Mouse (Mus musculus) central nervous system, embryonic 11.5 days (tissue): ENCODE results near the gene Zfp160. TPM values are rescaled to one million over a fixed set of nuclear protein-coding genes. Genes with fewer than 3 reads are reported as not detected.

ENCODE experiments used
- polyA plus RNA-seq: library from polyadenylated mRNA; depleted of rRNA; stranded (reverse); fragments of >200 nt; gene quantifications from 2 replicates; pipeline ENCODE4 v1.2.3, GENCODE M21; 2012; rRNA removed

The Zfp160 gene
- polyA plus RNA-seq, result 18.8 and 30.2 TPM in 2 replicates

GRCm38 (mm10) chr17:21008382-21009331 lies at the start of gene Zfp160:
Gene Zfp160 (plus strand): TSS chr17:21008903.

DNA sequence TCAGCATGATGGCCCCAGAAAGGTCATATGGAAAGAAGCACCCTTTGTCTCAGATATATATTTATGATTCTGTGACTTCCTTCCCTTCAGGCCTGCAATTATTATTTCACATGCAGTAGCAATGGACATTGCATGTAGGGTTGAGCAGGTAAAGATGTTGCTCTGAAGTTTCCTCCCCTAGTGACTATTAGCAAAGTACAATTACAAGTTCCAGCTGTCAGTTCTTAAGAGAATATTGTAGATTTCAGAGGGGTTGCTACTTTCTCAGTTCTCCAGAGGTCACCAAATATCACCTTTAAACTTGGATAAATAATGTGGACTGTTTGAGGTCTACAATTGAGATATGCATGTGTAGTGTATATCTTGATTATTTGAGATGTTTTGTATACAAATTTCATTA lies 12.3 kb upstream of the Zfp160 start, which contains the start of gene Vmn1r233:
TSS of gene Vmn1r233 (minus strand) at position 101 of the 400 bp plus-strand sequence.

Other genes with a start within 250 kb of the Zfp160 start
- gene Vmn1r228, start 222.7 kb upstream of the Zfp160 start, polyA plus RNA-seq, result not detected in 2 replicates
- gene Vmn1r229, start 197.3 kb upstream of the Zfp160 start, polyA plus RNA-seq, result not detected in 2 replicates
- gene Vmn1r230, start 168.5 kb upstream of the Zfp160 start, polyA plus RNA-seq, result not detected in 2 replicates
- not detected in 2 replicates for gene Vmn1r231, start 103.8 kb upstream of the Zfp160 start, polyA plus RNA-seq
- not detected in 2 replicates for gene Vmn1r232, start 89.2 kb upstream of the Zfp160 start, polyA plus RNA-seq
- gene Ppp2r1a, start 63.6 kb upstream of the Zfp160 start, polyA plus RNA-seq, result 242 and 289 TPM in 2 replicates
- gene Vmn1r233, start 12.4 kb upstream of the Zfp160 start, polyA plus RNA-seq, result not detected in 2 replicates
- not detected in 2 replicates for gene Vmn1r234, start 217.2 kb downstream of the Zfp160 start, polyA plus RNA-seq
- not detected in 2 replicates for gene Vmn1r235, start 247.5 kb downstream of the Zfp160 start, polyA plus RNA-seq